Mouse (Mus musculus) gastrocnemius, adult 2 months (tissue): ENCODE measurements at regions not wholly inside any gene's neighbourhood (a gene's known extent, or its start where the extent isn't known, plus 50 kb on each side); places are given as distances from the start of the nearest gene placed in this dataset.
A peak's percentile ranks its signal among the peaks of the same experiment; 100 is the strongest.

Experiments used
- DNase-seq: peaks from one replicate; pipeline ENCODE4 v3.0.0; 2022
- H3K27ac ChIP-seq: fragments of 200-600 bp; 2 replicates; pipeline ENCODE4 v1.8.1; 2022; ENCODE audit warnings: mild to moderate bottlenecking
- H3K4me3 ChIP-seq: fragments of 200-600 bp; 2 replicates; pipeline ENCODE4 v1.8.1; 2022; ENCODE audit warnings: mild to moderate bottlenecking, moderate library complexity
- CTCF ChIP-seq: fragments of 200-600 bp; IDR thresholded peaks from 2 replicates; pipeline ENCODE4 v1.8.1; 2022; ENCODE audit warnings: antibody characterized with exemption, mild to moderate bottlenecking, moderate library complexity
- intact Hi-C: fragments of 180-260 bp; cut with DNase I; formaldehyde crosslinking; loops from one replicate; pipeline ENCODE4 v1.15.1; 2025

- Histone ChIP-seq H3K27ac (no peak overlapping the region), H3K4me3 (no peak overlapping the region)
- intact Hi-C loops = no loop called here
These were observed 486.1 kb downstream of the Cdh26 start for GRCm38 (mm10) chr2:178916316-178917033.

GRCm38 (mm10) chr2:178924456-178925115, 494.3 kb downstream of the Cdh26 start:
- intact Hi-C loops = no loop called here
- H3K27ac ChIP-seq = no peak overlapping the region
- TF ChIP-seq CTCF = no peak
- DNase-seq = peak; percentile 20
- no peak overlapping the region for H3K4me3 ChIP-seq

More at GRCm38 (mm10) chr2:178916316-178917033, 486.1 kb downstream of the Cdh26 start:
- no peak for DNase-seq
- TF ChIP-seq CTCF = no peak

GRCm38 (mm10) chr2:178927038-178927660, 496.8 kb downstream of the Cdh26 start:
- Histone ChIP-seq H3K27ac (no peak overlapping the region), H3K4me3 (no peak overlapping the region)
- intact Hi-C loops = no loop called here
- no peak for DNase-seq
- no peak for TF ChIP-seq CTCF

GRCm38 (mm10) chr2:178929033-178929432, 498.7 kb downstream of the Cdh26 start:
- no peak overlapping the region for H3K27ac ChIP-seq
- no peak for DNase-seq
- intact Hi-C loops = no loop called here
- H3K4me3 ChIP-seq = no peak overlapping the region
- TF ChIP-seq CTCF = no peak

GRCm38 (mm10) chr2:178930125-178930524, 499.8 kb downstream of the Cdh26 start:
- DNase-seq = no peak
- Histone ChIP-seq H3K27ac (no peak overlapping the region), H3K4me3 (no peak overlapping the region)
- no peak for TF ChIP-seq CTCF
- intact Hi-C loops = no loop called here

- no peak overlapping the region for H3K4me3 ChIP-seq
- DNase-seq = no peak
- no peak overlapping the region for H3K27ac ChIP-seq
- intact Hi-C loops = no loop called here
- TF ChIP-seq CTCF = no peak
These were observed 493.8 kb upstream of the Cdh4 start for GRCm38 (mm10) chr2:178948471-178948870.

GRCm38 (mm10) chr2:178949103-178949502, 493.1 kb upstream of the Cdh4 start:
- intact Hi-C loops = no loop called here
- Histone ChIP-seq H3K4me3 (no peak overlapping the region), H3K27ac (no peak overlapping the region)
- no peak for TF ChIP-seq CTCF
- no peak for DNase-seq

- TF ChIP-seq CTCF = no peak
- no peak for DNase-seq
- Histone ChIP-seq H3K4me3 (no peak overlapping the region), H3K27ac (no peak overlapping the region)
- intact Hi-C loops = no loop called here
These were observed 491.9 kb upstream of the Cdh4 start for GRCm38 (mm10) chr2:178950304-178950703.

GRCm38 (mm10) chr2:178954420-178955067, 487.7 kb upstream of the Cdh4 start:
- TF ChIP-seq CTCF = no peak
- intact Hi-C loops = no loop called here
- no peak for DNase-seq

GRCm38 (mm10) chr2:178958829-178959228, 483.4 kb upstream of the Cdh4 start:
- no peak for TF ChIP-seq CTCF
- Histone ChIP-seq H3K4me3 (no peak overlapping the region), H3K27ac (no peak overlapping the region)
- DNase-seq = no peak
- intact Hi-C loops = no loop called here

More at GRCm38 (mm10) chr2:178954420-178955067, 487.7 kb upstream of the Cdh4 start:
- H3K4me3 ChIP-seq = no peak overlapping the region
- H3K27ac ChIP-seq = no peak overlapping the region

- H3K27ac ChIP-seq = no peak overlapping the region
- no peak for TF ChIP-seq CTCF
- intact Hi-C loops = no loop called here
- DNase-seq = no peak
- H3K4me3 ChIP-seq = no peak overlapping the region
These were observed 482.6 kb upstream of the Cdh4 start for GRCm38 (mm10) chr2:178959603-178960002.

- intact Hi-C loops = no loop called here
These were observed 474.5 kb upstream of the Cdh4 start for GRCm38 (mm10) chr2:178967584-178968365.

More at GRCm38 (mm10) chr2:178967584-178968365, 474.5 kb upstream of the Cdh4 start:
- DNase-seq = no peak
- TF ChIP-seq CTCF = no peak
- H3K27ac ChIP-seq = no peak overlapping the region
- no peak overlapping the region for H3K4me3 ChIP-seq
